In genomic region chr7:25618865-25619721, GRCm38 (mm10) we compare ENCODE assay signal across 8 mouse cellular contexts. TPM values are rescaled to one million over a fixed set of nuclear protein-coding genes. Genes with fewer than 3 reads are reported as not detected.
DNase-seq lines count a peak whose midpoint lies in the region; ATAC-seq and TF ChIP-seq lines count a peak whose summit lies in the region.

Gene Dmac2 (plus strand): TSS chr7:25619414.

- TF ChIP-seq CTCF in gastrocnemius, adult 2 months (IDR thresholded peaks at IDR 0.05) = no peak
- no peak for TF ChIP-seq CTCF in hindbrain, postnatal 0 days (IDR thresholded peaks at IDR 0.05; ENCODE audit: low read depth)
- no peak for TF ChIP-seq CTCF in left cerebral cortex, adult 2 months (IDR thresholded peaks at IDR 0.05)

- 2% methylated on average over 53 of the region's 53 CpGs for WGBS in hindbrain, postnatal 0 days

- H3K4me2 ChIP-seq in hindbrain, postnatal 0 days (ENCODE audit: low read depth, low read length) = peak within 1 kb of the TSS; percentile 66

- peaks cover 19% of the 10 kb centered on the region; the same call in 1 of the 2 replicates for H3K36me3 ChIP-seq in hindbrain, postnatal 0 days (ENCODE audit: insufficient read depth, low read length)

- peak within 1 kb of the TSS; percentile 86 for H3K4me3 ChIP-seq in gastrocnemius, adult 2 months
- peak within 1 kb of the TSS; percentile 63 for H3K4me3 ChIP-seq in hindbrain, postnatal 0 days (ENCODE audit: low read length)
- peak within 1 kb of the TSS; percentile 67 for H3K4me3 ChIP-seq in left cerebral cortex, adult 2 months

- intact Hi-C loops in gastrocnemius, adult 2 months (cut with DNase I) = no loop called here
- intact Hi-C loops in left cerebral cortex, adult 2 months (cut with DNase I) = no loop called here

- ATAC-seq in common myeloid progenitor, adult 5-6 weeks (replicated peaks; ENCODE audit: low read depth, poor library complexity, severe bottlenecking) = peak; percentile 96
- peak; percentile 95 for ATAC-seq in hindbrain, postnatal 0 days
- peak; percentile 99 for ATAC-seq in megakaryocyte, adult 5-6 weeks (ENCODE audit: poor library complexity, severe bottlenecking)

- H3K27me3 ChIP-seq in hindbrain, postnatal 0 days (ENCODE audit: insufficient read depth, low read length) = no peaks in the 10 kb centered on the region

- peak within 1 kb of the TSS; percentile 89 for H3K27ac ChIP-seq in gastrocnemius, adult 2 months
- peak within 1 kb of the TSS; percentile 16; the same call in 1 of the 2 replicates for H3K27ac ChIP-seq in hindbrain, postnatal 0 days
- peak within 1 kb of the TSS; percentile 90 for H3K27ac ChIP-seq in left cerebral cortex, adult 2 months

- DNase-seq in ZHBTc4 (ENCODE audit: low read depth, low spot score) = peak; percentile 99
- peak; percentile 96 for DNase-seq in gastrocnemius, adult 2 months
- peak; percentile 96 for DNase-seq in hindbrain, postnatal 0 days (ENCODE audit: low spot score)
- DNase-seq in left cerebral cortex, adult 2 months (ENCODE audit: extremely low spot score in 1 of 2, low spot score in 2 of 2) = peak; percentile 90 to 93
- peak; percentile 93 to 94 for DNase-seq in right cerebral cortex, adult 2 months (ENCODE audit: low spot score in 2 of 2)
- peak; percentile 96 for DNase-seq in urinary bladder, postnatal 14 days (ENCODE audit: low spot score)

- H3K9ac ChIP-seq in hindbrain, postnatal 0 days (replicated peaks; ENCODE audit: low read length) = peak within 1 kb of the TSS; percentile 51

- no peaks in the 10 kb centered on the region for H3K9me3 ChIP-seq in hindbrain, postnatal 0 days (ENCODE audit: low read length)

- H3K4me1 ChIP-seq in hindbrain, postnatal 0 days (ENCODE audit: insufficient read depth, low read length) = peaks cover 5% of the 10 kb centered on the region; the same call in 1 of the 2 replicates

RNA-seq across cellular contexts. Expression of gene Dmac2, which starts in this region (rescaled TPM):
- total RNA-seq in common myeloid progenitor, adult 5-6 weeks (2017) = 37.2 and 42.5 TPM in 2 replicates
- 10 to 100 TPM; 33.7 to 54.2 TPM for total RNA-seq in gastrocnemius, adult 2 months (2021)
- 50.5 and 54.8 TPM in 2 replicates for total RNA-seq in hindbrain, postnatal 0 days (2014; rRNA removed)
- 46.7 and 48.7 TPM in 2 replicates for polyA plus RNA-seq in hindbrain, postnatal 0 days (2015; fragmentation: Nextera tagmentation; extraction: Ambion mirVana)
- total RNA-seq in left cerebral cortex, adult 2 months (2021) = 10 to 100 TPM; 51.0 to 55.7 TPM
- 18.7 and 19.8 TPM in 2 replicates for total RNA-seq in megakaryocyte, adult 5-6 weeks (2015)
- 29.5 and 36.7 TPM in 2 replicates for total RNA-seq in megakaryocyte, adult 5-6 weeks (2017)

Comparison
In these comparisons a context has a peak if more than half of its experiments do, and no peak if none do; other contexts are left out.
1. Peak in every context shown above with its lines: DNase-seq, ATAC-seq, H3K4me3 ChIP-seq and H3K27ac ChIP-seq.
2. H3K27ac ChIP-seq: peak in every context shown above with its lines; median percentile 90 in left cerebral cortex, adult 2 months; 89 in gastrocnemius, adult 2 months; 16 in hindbrain, postnatal 0 days.